ENCODE assay signal across 8 mouse cellular contexts in the genomic region with DNA sequence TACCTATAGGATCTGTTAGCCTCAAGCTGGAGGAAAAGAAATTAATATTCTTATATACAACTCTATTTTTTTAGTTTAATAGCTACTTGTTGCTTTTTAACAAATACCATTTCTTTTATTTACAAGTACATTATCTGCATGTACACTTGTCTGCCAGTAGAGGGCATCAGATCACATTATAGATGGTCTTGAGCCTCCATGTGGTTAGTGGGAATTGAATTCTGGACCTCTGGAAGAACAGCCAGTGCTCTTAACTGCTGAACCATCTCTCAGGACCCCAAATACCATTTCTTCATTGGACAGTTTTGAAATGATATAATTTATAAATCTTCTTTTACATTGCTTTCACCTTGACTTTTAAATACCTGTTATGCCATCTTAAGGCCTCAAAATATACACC. TPM values are rescaled to one million over a fixed set of nuclear protein-coding genes. Genes with fewer than 3 reads are reported as not detected.
DNase-seq lines count a peak whose midpoint lies in the region; TF ChIP-seq lines count a peak whose summit lies in the region.

No protein-coding gene starts in this region.

- H3K4me3 ChIP-seq in cerebellum, adult 2 months (replicated peaks; ENCODE audit: insufficient read depth, low read depth, low read length), result no peak overlapping the region
- H3K4me3 ChIP-seq in left cerebral cortex, adult 2 months, result no peak overlapping the region

- TF ChIP-seq CTCF in cerebellum, adult 2 months (IDR thresholded peaks at IDR 0.05; ENCODE audit: borderline replicate concordance, insufficient read depth, low read depth, low read length), result peak; percentile 24; the same call in 1 of the 2 replicates
- TF ChIP-seq CTCF in left cerebral cortex, adult 2 months (IDR thresholded peaks at IDR 0.05), result peak; percentile 82

- DNase-seq in cerebellum, adult 2 months, result peak in 1 of 2 experiments; percentile 14
- DNase-seq in cerebellum, adult 11 months, result no peak
- no peak for DNase-seq in left cerebral cortex, adult 2 months (ENCODE audit: extremely low spot score in 1 of 2, low spot score in 2 of 2)
- no peak for DNase-seq in left cerebral cortex, postnatal 14 days (ENCODE audit: low spot score in 2 of 2)
- DNase-seq in NIH3T3 (ENCODE audit: low read depth), result peak; percentile 58
- DNase-seq in induced T-regulatory cell, adult 2 months (ENCODE audit: low read depth), result peak; percentile 29
- DNase-seq in thymus, postnatal 36 days, result no peak
- DNase-seq in frontal cortex, postnatal 10 days (ENCODE audit: low spot score in 2 of 2), result no peak

- no peaks in the 10 kb centered on the region for H3K4me1 ChIP-seq in cerebellum, adult 2 months (ENCODE audit: control insufficient read depth, insufficient read depth, low read length)

- H3K27me3 ChIP-seq in cerebellum, adult 2 months (ENCODE audit: control insufficient read depth, insufficient read depth, low read length), result no peaks in the 10 kb centered on the region

- no peak for TF ChIP-seq POLR2A in cerebellum, adult 2 months (IDR thresholded peaks at IDR 0.05; ENCODE audit: borderline replicate concordance, insufficient read depth, low read length)

- intact Hi-C loops in left cerebral cortex, adult 2 months (cut with DNase I), result loop anchor here (1.0 to 5.0 kb wide), 2 partner anchors 711 to 746 kb away; no protein-coding TSS in a partner anchor
- intact Hi-C loops in left cerebral cortex, postnatal 14 days (cut with DNase I), result loop anchor here (10.0 kb wide), 1 partner anchor 713 kb away; no protein-coding TSS in a partner anchor

- H3K27ac ChIP-seq in cerebellum, adult 2 months (ENCODE audit: insufficient read depth, low read length), result no peak overlapping the region
- H3K27ac ChIP-seq in left cerebral cortex, adult 2 months, result no peak overlapping the region

RNA-seq across cellular contexts. Expression of a gene that starts 9.2 kb away (rescaled TPM):
- polyA plus RNA-seq in cerebellum, adult 2 months (2012; rRNA removed), result 2.9 and 3.5 TPM in 2 replicates
- total RNA-seq in left cerebral cortex, adult 2 months (2021), result 1 to 10 TPM; 4.9 to 5.7 TPM
- total RNA-seq in left cerebral cortex, postnatal 14 days (2021), result 1 to 10 TPM; 4.9 to 5.5 TPM

Comparison
In these comparisons a context has a peak if more than half of its experiments do, and no peak if none do; other contexts are left out.
1. DNase-seq: peak in NIH3T3 (single experiment) and induced T-regulatory cell, adult 2 months (single experiment); none in cerebellum, adult 11 months (single experiment), left cerebral cortex, adult 2 months (0 of 2), left cerebral cortex, postnatal 14 days (0 of 2), thymus, postnatal 36 days (0 of 2) and frontal cortex, postnatal 10 days (0 of 2).